In the genomic region with DNA sequence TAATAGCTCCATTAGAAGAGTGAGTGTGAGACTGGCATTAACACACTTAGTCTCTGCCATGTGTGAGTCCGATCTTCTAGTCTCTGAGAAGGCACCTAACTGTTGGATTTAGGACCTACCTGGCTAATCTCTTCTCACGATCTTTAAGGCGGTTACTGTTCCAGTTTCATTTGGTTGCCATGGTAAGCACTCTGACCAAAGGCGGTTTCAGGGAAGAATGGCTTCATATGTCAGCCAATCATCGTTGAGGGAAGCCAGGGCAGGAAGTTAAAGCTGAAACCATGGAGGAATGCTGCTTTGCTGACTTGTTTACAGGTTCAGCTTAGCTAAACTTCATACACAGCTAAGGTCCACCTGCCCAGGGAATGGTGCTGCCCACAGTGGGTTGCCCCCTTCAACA, we compare ENCODE assay signal across 22 mouse cellular contexts.
"Had no signal": no experiment of that assay in that cellular context is flagged by ENCODE, and none has a peak within 500 bp of the region (broad histone marks: within the 10 kb centered on the region; RNA-seq: fewer than 3 reads in every experiment).

No protein-coding gene starts in this region.

- H3K27me3 ChIP-seq: hindbrain, embryonic 12.5 days; kidney, embryonic 15.5 days; limb, embryonic 15.5 days; liver, embryonic 12.5 days had no signal

- H3K4me3 ChIP-seq: heart, embryonic 10.5 days; heart, embryonic 12.5 days; hindbrain, embryonic 10.5 days; hindbrain, embryonic 12.5 days; kidney, embryonic 15.5 days; left cerebral cortex, adult 2 months; limb, embryonic 13.5 days; limb, embryonic 15.5 days; liver, embryonic 12.5 days had no signal

- ATAC-seq: hindbrain, embryonic 16.5 days; intestine, embryonic 16.5 days; liver, embryonic 12.5 days had no signal

- H3K36me3 ChIP-seq: heart, embryonic 10.5 days; heart, embryonic 12.5 days; hindbrain, embryonic 10.5 days; hindbrain, embryonic 12.5 days; kidney, embryonic 15.5 days; limb, embryonic 13.5 days; limb, embryonic 15.5 days; liver, embryonic 12.5 days had no signal

- H3K4me1 ChIP-seq: hindbrain, embryonic 12.5 days; kidney, embryonic 15.5 days; liver, embryonic 12.5 days had no signal

- DNase-seq: gastrocnemius, postnatal 14 days; gastrocnemius, postnatal 36 days; heart, adult 18-20 months; heart, postnatal 10 days; heart, postnatal 4 days; kidney, adult 11 months; kidney, adult 2 months; kidney, adult 9 months; kidney, postnatal 14 days; kidney, postnatal 36 days; layer of hippocampus, adult 9-11 months had no signal

- H3K9me3 ChIP-seq: heart, embryonic 10.5 days; heart, embryonic 12.5 days; hindbrain, embryonic 10.5 days; hindbrain, embryonic 12.5 days; kidney, embryonic 15.5 days; limb, embryonic 13.5 days; limb, embryonic 15.5 days; liver, embryonic 12.5 days had no signal
